Mouse (Mus musculus) limb, embryonic 10.5 days (tissue): ENCODE measurements around the gene Tmem53. TPM values are rescaled to one million over a fixed set of nuclear protein-coding genes. Genes with fewer than 3 reads are reported as not detected.

Source experiments
- DNase-seq: peaks from one replicate; pipeline ENCODE4 v3.0.0-alpha.2; 2017; ENCODE audit warnings: low spot score
- H3K27ac ChIP-seq: fragments of 300-500 bp; sonication (generic); 2 replicates; pipeline ENCODE4 v1.5.1; 2016; ENCODE audit warnings: mild to moderate bottlenecking
- H3K27me3 ChIP-seq: fragments of 300-500 bp; sonication (generic); 2 replicates; pipeline ENCODE4 v1.6.1; 2016; ENCODE audit warnings: low read depth, mild to moderate bottlenecking; ENCODE audit not compliant: poor library complexity, severe bottlenecking
- H3K36me3 ChIP-seq: fragments of 300-500 bp; sonication (generic); 2 replicates; pipeline ENCODE4 v1.6.1; 2016; ENCODE audit warnings: mild to moderate bottlenecking, moderate library complexity
- H3K4me1 ChIP-seq: fragments of 300-500 bp; sonication (generic); 2 replicates; pipeline ENCODE4 v1.6.1; 2016
- H3K4me3 ChIP-seq: fragments of 300-500 bp; sonication (generic); 2 replicates; pipeline ENCODE4 v1.5.1; 2016; ENCODE audit warnings: mild to moderate bottlenecking, moderate library complexity
- H3K9me3 ChIP-seq: fragments of 300-500 bp; sonication (generic); replicated peaks from 2 replicates; pipeline ENCODE4 v1.6.1; 2016; ENCODE audit warnings: mild to moderate bottlenecking
- whole genome bisulfite sequencing: fragments of 180-500 bp; shearing (Covaris S2); methylation state at CpG from one replicate; pipeline ENCODE4 v1.1.7; 2016; 5-methylcytosine and 5-hydroxymethylcytosine counted together
- polyA plus RNA-seq: library from polyadenylated mRNA; unstranded; fragments of >200 nt; fragmentation: Nextera tagmentation; extraction: Ambion mirVana; gene quantifications from 2 replicates; pipeline ENCODE4 v1.2.1, GENCODE M21; 2016

Gene Tmem53
- polyA plus RNA-seq, 1 experiment from 2014 or later, result 9.2 TPM

DNA sequence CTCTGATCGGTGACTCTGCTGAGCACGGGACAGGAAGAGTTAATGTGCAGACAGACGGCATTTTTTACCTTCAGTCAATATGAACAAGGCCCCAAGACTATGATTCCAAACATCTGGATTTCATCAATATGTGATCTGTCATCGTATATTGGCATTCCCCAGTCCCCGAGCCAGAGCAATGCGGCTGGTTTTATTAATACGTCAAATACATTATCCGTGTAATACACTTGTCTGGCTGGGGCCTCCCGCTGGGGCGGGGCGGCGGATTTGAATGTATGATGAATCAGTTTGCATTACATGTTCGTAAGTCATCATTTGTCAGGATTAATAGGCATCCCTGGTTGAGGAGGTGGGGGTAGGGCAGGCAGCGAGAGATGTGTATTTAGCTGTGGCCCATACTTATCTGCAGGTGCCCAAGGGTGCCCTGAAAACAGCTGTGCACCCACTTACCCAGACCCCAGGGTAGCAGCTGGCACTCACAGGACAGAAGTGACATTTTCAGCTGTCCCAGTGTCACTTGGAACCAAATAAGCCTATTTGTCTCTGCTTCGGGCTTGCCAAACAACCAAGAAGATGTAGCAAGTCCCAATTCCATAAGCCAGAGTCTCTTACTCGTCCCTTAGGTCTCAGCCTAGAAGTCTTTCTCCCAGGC is 63.2 kb downstream of the Tmem53 start:
- H3K27ac ChIP-seq, result no peak overlapping the region
- H3K4me1 ChIP-seq, result peaks cover 83% of the 10 kb centered on the region

DNA sequence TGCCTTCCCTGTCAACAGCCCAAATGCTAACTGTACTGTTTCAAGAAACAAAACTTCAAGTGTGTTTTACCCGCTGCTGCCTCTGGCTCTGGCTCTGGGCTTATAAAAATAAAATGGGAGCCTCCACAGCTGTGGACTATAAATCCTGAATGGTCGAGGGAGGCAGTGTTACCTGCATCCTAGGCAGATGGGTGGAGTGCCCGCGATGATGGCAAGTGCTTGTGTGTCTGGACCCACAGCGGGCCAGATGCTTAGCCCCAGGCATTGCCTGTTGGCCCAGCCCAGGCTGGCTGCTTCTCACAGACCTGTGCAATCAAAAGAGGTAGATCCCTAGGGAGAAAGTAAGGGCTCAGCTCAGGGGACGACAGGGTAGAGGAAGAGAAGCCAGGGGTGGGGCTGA is 65.0 kb downstream of the Tmem53 start:
- Histone ChIP-seq H3K4me1 (peaks cover 73% of the 10 kb centered on the region), H3K27me3 (peaks cover 100% of the 10 kb centered on the region)

More for the DNA sequence above, 63.2 kb downstream of the Tmem53 start:
- Histone ChIP-seq H3K4me3 (0 out of 2 replicates have a peak overlapping the region, but pooled peaks have one; percentile 8), H3K9me3 (no peaks in the 10 kb centered on the region), H3K36me3 (no peaks in the 10 kb centered on the region), H3K27me3 (peaks cover 100% of the 10 kb centered on the region)
- WGBS, result 50% methylated on average over 16 of the region's 16 CpGs
- no peak for DNase-seq

DNA sequence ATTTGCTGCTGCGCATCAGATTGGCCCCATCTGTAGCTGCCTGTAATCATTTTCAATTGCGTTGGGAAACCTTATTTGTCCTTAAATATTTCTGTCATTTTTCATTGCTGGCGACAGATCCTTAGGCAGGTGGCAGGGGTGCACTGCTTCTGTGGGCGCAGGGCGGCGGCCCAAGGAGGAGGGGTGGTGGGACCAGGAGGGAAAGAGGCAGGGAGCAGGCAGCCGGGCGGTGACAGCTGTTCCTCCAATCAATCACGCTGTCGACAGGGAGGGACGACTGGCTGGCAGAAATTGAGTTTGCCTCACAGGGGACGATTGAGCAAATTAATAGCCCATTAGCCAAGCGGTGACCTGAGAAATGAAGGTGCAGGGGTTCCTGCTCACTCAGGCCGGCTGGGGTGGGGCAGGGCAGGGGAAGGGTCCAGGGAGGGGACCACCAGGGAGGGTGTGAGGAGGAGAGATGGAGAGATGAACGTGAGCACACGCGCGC is 66.0 kb downstream of the Tmem53 start:
- Histone ChIP-seq H3K9me3 (no peaks in the 10 kb centered on the region), H3K27ac (no peak overlapping the region), H3K36me3 (no peaks in the 10 kb centered on the region), H3K4me3 (peak overlapping the region; percentile 35), H3K27me3 (peaks cover 100% of the 10 kb centered on the region), H3K4me1 (peaks cover 73% of the 10 kb centered on the region)
- WGBS, result 10% methylated on average over 18 of the region's 18 CpGs
- DNase-seq, result peak; percentile 66

More for the DNA sequence above, 65.0 kb downstream of the Tmem53 start:
- Histone ChIP-seq H3K27ac (peak overlapping the region; percentile 46; the same call in 1 of the 2 replicates), H3K36me3 (no peaks in the 10 kb centered on the region), H3K9me3 (no peaks in the 10 kb centered on the region), H3K4me3 (peak overlapping the region; percentile 35; the same call in 1 of the 2 replicates)
- 32% methylated on average over 6 of the region's 6 CpGs for WGBS
- peak; percentile 58 for DNase-seq

Other genes with a start within 250 kb of the Tmem53 start
- gene Eif2b3, start 232.5 kb upstream of the Tmem53 start, polyA plus RNA-seq, result 63.3 and 74.0 TPM in 2 replicates
- 8.4 and 9.0 TPM in 2 replicates for gene Ptch2, start 155.9 kb upstream of the Tmem53 start, polyA plus RNA-seq
- 5.5 and 5.9 TPM in 2 replicates for gene Btbd19, start 126.2 kb upstream of the Tmem53 start, polyA plus RNA-seq
- gene Tctex1d4, start 125.2 kb upstream of the Tmem53 start, polyA plus RNA-seq, result not detected in 2 replicates
- 2.5 and 3.5 TPM in 2 replicates for gene Plk3, start 118.0 kb upstream of the Tmem53 start, polyA plus RNA-seq
- gene Rps8, start 95.7 kb upstream of the Tmem53 start, polyA plus RNA-seq, result 842 and 1,039 TPM in 2 replicates
- gene Kif2c, start 69.3 kb upstream of the Tmem53 start, polyA plus RNA-seq, result 116 and 124 TPM in 2 replicates
- 0.09 and 0.25 TPM in 2 replicates for gene Armh1, start 174 bp downstream of the Tmem53 start, polyA plus RNA-seq
- gene Rnf220, start 245.1 kb downstream of the Tmem53 start, polyA plus RNA-seq, result 100 and 106 TPM in 2 replicates